Mouse (Mus musculus): ENCODE data around the gene Naglu.
A peak's percentile ranks its signal among the peaks of the same experiment; 100 is the strongest.

Gene Naglu

DNA sequence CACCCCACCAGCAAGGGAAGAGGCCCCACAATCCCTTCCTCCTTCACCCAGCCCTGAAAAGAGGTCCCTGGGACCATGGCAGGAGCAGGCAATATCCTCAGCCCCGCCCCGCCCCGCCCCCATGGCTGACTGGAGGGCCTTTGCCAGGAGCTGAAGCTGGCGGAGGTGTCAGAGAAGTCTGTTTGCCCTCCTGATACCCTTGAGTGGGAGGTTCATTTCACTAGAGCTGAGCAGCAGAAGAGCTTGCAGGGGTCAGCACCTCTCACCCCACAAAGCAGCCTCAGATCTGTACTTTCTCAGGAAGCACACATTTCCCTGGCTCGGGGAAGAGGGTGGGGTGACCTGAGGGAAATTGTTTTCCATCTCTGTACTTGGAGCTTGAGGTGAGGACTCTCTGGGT lies 11.1 kb upstream of the Naglu start:
- DNase-seq, result peak; percentile 38

GRCm38 (mm10) chr11:101059473-101059872 lies 10.3 kb upstream of the Naglu start:
- no peak for DNase-seq

- DNase-seq, result peak; percentile 84
These were observed 9.7 kb upstream of the Naglu start for GRCm38 (mm10) chr11:101060126-101060525.

DNA sequence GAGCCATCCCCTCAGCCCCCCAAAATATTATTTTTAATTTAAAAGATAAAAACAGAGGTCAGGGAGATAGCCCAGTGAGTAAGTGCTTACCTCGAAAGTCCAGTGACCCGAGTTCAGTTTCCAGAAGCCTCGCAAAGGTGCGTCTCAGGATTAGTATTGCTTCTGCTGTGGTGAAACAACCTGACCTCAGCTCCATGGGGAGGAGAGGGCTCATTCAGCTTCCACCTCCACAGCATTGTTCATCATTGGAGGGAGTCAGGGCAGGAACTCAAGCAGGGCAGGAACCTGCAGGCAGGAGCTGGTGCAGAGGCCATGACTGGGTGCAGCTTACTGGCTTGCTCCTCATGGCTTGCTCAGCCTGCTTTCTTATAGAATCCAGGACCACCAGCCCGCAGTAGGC lies 8.8 kb upstream of the Naglu start:
- no peak for DNase-seq

- peak; percentile 79 for DNase-seq
These were observed 7.5 kb upstream of the Naglu start for GRCm38 (mm10) chr11:101062165-101062884.

DNA sequence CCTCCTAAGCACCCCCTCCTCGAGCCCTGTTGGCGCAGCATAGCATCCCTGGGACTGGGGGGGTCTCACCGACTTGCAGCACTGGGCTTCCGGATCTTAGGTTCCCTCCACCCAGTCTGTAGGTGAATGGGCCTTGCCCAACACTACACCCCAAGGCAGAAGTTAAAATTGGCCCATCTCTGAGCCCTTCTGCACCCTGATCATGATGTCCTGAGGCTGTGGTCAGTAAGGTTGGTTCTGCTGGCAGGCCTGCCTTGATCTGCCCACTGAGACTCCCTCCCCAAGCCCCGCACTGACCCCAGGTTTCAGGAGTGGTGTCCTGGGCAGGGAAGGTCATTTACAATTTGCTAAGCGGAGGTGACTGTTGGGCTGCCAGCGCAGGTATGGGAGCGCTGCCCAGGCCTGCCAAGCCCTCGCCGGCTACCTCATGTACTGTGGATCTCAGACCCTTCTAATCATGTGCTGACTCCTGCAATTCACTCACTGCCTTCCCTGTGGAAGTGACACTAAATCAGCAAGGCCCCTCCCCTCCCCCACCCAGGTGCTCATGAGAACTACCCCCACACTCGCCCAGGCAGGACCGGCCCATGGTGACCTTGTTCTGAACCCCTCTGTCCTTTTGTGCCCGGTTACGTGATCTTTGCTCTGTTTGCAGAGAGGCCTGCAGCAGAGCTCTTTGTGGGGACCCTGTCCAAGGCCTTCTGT lies 6.7 kb upstream of the Naglu start:
- DNase-seq, result no peak

DNA sequence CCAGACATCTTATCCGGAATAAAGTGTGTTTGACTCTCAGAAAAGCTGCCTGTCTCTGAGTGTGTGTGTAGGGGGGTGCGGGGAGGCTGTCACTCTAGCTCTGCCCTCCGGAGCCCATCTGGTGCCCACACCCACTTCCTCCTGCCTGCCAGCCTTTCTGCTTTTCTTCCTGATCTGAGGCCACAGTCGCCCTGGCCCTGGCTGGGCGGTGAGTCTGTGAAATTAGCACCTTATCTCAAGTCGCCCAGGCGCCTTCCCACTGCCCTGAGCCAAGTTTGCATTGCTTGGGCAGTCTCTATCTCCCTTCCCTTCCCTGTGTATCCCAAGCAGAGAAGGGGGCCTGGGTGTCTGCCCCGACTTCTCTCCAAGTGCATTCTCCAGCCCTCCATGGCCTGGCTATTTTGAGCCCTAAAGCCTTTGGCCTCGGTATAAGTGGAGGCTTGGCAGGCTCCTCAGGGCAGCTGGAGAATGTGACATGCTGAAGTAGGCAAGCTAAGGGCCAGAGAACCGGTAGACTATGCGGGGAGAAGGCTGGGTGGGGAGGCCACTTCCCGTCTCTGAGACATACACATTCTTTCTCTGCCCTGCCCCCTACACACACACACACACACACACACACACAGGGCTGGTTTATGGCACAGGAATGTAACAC lies 6.0 kb upstream of the Naglu start:
- DNase-seq, result peak; percentile 89

DNA sequence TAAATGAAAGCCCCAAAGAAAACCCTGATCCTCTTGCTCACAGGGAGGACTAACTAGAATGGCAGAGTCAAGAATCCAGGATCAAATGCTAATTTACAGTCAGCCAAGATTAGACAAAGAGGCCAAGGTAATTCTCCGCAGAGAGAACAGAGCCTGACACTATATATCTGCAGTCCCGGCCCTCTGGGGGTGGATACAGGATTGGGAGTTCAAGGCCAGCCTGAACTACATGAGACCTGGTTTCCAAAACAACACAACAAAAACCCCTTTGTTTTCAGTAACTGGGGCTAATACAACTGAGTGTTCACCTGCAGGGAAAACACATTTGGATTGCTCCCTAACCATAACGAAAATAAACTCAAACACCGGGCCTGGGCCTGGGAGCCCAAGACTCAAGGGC lies 5.3 kb upstream of the Naglu start:
- no peak for DNase-seq

- DNase-seq, result no peak
These were observed 4.8 kb upstream of the Naglu start for GRCm38 (mm10) chr11:101065002-101065401.

- peak; percentile 92 for DNase-seq
These were observed 3.0 kb upstream of the Naglu start for GRCm38 (mm10) chr11:101066549-101067412.

GRCm38 (mm10) chr11:101070189-101070527 lies 346 bp downstream of the Naglu start:
- no peak for DNase-seq

- no peak for DNase-seq
These were observed 1.2 kb downstream of the Naglu start for GRCm38 (mm10) chr11:101070987-101071386.

- no peak for DNase-seq
These were observed 2.1 kb downstream of the Naglu start for GRCm38 (mm10) chr11:101071810-101072428.

GRCm38 (mm10) chr11:101078121-101078520 lies 8.3 kb downstream of the Naglu start, which contains the start of gene Hsd17b1:
Hsd17b1 (plus strand) TSS chr11:101078411.
- DNase-seq, result no peak

DNA sequence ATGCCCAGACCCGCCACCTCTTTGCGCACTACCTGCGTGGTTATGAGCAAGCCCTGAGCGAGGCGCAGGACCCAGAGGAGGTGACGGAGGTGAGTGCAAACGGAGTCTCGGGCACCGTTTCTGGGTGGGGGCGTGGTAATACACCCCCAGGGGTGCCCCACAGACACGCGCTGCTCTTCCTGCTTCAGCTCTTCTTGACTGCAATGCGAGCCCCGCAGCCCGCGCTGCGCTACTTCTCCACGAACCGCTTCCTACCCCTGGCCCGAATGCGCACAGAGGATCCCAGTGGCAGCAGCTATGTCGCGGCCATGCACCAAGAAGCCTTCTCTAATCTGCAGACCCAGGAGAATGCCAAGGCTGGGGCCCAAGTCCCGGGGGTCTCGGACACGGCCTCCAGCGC lies 9.9 kb downstream of the Naglu start:
- DNase-seq, result no peak

- DNase-seq, result no peak
These were observed 10.6 kb downstream of the Naglu start for GRCm38 (mm10) chr11:101080421-101080820.

- DNase-seq, result no peak
These were observed 11.8 kb downstream of the Naglu start for GRCm38 (mm10) chr11:101081659-101082058.

GRCm38 (mm10) chr11:101082208-101083082 lies 12.6 kb downstream of the Naglu start, which contains the start of gene Coasy:
Coasy (plus strand) TSS chr11:101082565.
- DNase-seq, result peak; percentile 88

DNA sequence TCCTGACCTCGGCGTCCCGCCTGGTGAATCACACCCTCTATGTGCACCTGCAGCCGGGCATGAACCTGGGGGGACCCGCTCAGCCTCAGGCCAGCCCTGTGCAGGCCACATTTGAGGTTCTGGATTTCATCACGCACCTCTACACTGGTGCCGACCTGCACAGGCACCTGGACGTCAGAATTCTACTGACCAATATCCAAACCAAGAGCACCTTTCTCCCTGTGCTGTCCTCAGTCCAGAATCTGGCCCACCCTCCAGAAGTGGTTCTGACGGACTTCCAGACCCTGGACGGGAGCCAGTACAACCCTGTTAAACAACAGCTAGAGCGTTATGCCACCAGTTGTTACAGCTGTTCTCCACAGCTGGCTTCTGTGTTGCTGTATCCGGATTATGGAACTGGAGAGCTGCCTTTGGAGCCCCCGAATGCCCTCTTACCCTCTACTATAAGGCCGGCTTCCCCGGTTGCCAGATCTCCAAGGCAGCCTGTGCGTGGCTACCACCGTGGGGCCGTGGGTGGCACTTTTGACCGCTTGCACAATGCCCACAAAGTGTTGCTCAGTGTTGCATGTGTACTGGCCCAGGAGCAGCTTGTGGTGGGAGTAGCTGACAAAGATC lies 13.4 kb downstream of the Naglu start:
- peak; percentile 35 for DNase-seq

GRCm38 (mm10) chr11:101084246-101084645 lies 14.4 kb downstream of the Naglu start:
- no peak for DNase-seq

DNA sequence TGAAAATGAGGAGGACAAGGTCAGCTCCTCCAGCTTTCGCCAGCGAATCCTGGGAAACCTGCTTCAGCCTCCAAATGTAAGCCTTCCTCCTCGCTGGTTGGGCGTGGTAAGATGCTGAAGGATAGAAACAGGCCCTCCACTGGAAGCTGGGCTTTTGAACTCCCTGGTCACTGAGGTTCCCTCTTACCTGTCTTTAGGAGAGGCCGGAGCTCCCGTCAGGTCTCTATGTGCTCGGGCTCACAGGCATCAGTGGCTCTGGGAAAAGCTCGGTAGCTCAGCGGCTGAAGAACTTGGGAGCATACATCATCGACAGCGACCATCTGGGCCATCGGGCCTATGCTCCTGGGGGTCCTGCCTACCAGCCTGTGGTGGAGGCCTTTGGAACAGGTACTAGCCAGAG lies 15.0 kb downstream of the Naglu start:
- no peak for DNase-seq

Measured in lung, postnatal 36 days (tissue).